Mouse (Mus musculus): ENCODE results near the gene Mpst. TPM values are rescaled to one million over a fixed set of nuclear protein-coding genes. Genes with fewer than 3 reads are reported as not detected.

The Mpst gene
- polyA plus RNA-seq, 1 experiment from 2014 or later: 2.0 TPM

DNA sequence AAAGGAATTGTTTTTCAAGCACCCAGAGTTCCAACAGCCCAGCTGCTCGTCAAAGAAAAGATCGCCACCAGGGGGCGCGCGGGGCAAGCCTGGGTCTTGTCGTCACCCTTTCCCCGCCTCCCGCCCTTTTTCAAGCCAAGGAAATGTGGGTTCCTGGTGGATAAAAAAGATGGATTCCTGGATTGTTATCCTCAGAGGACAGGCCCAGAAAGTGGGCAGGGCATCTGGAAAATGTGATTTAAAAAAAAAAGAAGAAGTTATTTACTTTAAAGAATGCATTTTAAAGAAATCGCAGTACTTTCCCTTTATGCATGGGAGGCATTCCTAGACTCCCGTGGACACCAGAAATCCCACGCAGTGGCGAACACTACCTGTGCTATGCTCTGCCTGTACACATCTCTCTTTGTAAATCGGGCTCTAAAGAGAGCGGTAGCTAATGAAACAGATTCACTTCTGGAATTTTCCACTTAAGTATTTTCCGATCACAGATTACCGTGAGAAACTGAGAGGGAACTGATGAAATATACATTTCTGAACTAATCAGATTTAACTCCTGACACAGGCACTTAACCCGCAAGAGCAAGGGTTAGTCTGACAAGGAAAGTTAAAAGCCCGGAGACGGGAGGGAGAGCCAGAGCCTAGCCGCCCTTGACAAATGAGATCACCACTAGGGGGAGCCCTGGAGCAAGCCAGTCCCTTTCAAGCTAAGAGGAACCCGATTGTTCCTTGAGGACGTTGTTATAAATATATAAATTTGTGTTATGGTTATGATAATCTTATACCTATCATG is 41.7 kb downstream of the Mpst start:
- Histone ChIP-seq H3K27ac (peak overlapping the region; percentile 83), H3K36me3 (replicated peaks) (no peaks in the 10 kb centered on the region), H3K4me1 (peaks cover 48% of the 10 kb centered on the region), H3K9me3 (no peaks in the 10 kb centered on the region), H3K4me3 (peak overlapping the region; percentile 43), H3K27me3 (ENCODE audit: poor library complexity, severe bottlenecking) (no peaks in the 10 kb centered on the region)
- WGBS: 2% methylated on average over 22 of the region's 22 CpGs
- peak; percentile 94 for DNase-seq (ENCODE audit: extremely low spot score, low spot score)

DNA sequence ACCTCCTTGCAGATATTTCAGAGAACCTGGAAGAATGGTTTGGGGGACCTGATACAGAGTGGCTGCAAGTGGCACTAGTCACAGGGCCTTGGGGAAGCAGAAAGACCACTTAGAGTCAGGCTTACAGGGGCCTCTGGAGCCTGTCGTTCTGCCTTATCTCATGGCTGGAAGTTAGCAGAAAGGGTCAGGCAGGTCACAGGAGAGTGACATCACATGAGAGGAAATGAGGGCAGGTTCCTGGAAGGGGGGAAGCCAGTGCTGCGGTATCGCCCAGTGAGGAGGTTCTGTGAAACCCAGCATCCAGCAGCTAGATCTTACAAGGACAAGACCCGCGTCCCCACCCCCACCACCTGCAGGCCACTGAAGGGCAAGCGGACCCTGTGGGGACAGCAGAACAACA is 42.9 kb downstream of the Mpst start:
- Histone ChIP-seq H3K4me3 (no peak overlapping the region), H3K4me1 (peaks cover 39% of the 10 kb centered on the region), H3K27me3 (ENCODE audit: poor library complexity, severe bottlenecking) (no peaks in the 10 kb centered on the region), H3K36me3 (replicated peaks) (no peaks in the 10 kb centered on the region), H3K27ac (peak overlapping the region; percentile 83), H3K9me3 (no peaks in the 10 kb centered on the region)
- WGBS: 72% methylated on average over 6 of the region's 6 CpGs
- no peak for DNase-seq (ENCODE audit: extremely low spot score, low spot score)

DNA sequence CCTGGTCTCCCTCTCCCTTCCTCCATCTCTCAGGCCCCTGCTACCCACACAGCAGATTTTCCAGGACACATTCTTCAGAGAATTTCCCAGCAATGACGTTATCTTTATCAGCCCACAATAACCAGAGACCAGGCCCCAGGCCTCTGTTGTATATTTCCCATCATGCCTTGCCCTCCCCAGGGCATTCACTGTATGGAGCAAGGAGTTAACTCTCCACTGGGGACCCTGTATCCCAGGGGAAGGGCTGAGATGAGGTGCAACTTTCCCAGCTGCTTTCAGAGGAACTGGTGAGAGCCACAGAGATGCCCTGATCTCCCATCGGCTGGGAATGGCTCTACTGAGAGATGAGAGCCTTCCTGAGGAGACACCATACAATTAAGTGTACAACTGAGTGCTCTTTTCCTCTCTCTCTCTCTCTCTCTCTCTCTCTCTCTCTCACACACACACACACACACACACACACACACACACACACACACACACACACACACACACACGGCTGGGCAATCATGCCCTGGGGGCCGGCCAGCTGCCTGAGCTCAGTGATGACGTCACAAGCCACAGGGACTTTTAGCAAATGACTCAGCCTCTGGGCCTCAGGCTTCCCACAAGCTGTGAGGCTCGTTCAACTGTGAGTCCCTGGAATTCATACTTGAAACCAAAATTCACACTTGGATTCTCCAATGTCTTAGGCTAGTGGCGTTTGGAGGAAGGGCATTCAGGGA is 43.6 kb downstream of the Mpst start:
- Histone ChIP-seq H3K9me3 (no peaks in the 10 kb centered on the region), H3K27ac (peak overlapping the region; percentile 83), H3K4me3 (no peak overlapping the region), H3K27me3 (ENCODE audit: poor library complexity, severe bottlenecking) (no peaks in the 10 kb centered on the region), H3K36me3 (replicated peaks) (no peaks in the 10 kb centered on the region), H3K4me1 (peaks cover 38% of the 10 kb centered on the region)
- DNase-seq (ENCODE audit: extremely low spot score, low spot score): no peak
- WGBS: 53% methylated on average over 7 of the region's 7 CpGs

DNA sequence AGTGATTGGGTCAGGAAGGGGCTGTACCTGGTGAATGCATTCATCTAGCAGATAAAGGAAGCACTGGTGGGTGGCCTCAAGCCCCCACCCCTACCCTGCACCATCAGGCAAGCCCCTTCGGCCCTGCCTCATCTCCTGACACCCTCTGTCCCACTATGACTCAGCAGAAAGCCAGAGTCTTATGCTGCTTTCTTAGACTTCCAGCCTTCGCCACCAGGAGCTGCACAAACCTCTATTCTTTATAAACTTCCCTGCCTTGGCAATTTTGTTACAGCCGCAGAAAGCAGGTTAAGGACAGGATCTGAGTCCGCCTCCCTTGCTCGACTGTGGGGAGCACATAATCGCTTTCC is 44.2 kb downstream of the Mpst start:
- WGBS: 91% methylated on average over 6 of the region's 6 CpGs

DNA sequence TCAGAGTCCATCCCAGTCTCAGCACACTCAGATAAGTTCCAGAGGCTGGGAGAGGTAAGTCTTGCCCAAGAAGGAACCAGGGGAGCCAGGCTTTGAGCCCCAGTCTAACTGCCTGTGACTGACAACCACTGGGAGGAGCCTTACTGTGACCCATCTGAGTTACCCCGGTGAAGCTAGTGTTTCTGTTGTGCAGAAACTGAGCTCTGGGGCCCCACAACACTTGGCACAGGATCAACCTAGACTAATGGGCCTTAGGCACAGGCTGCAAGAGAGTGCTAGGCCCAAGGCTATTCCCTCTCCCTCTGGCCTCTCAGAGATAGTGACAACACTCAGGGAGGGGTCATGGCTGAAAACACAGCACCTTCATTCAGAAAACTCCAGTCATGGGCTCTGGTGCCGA is 45.0 kb downstream of the Mpst start:
- H3K4me3 ChIP-seq: no peak overlapping the region
- WGBS: 95% methylated on average over 2 of the region's 2 CpGs
- H3K27ac ChIP-seq: no peak overlapping the region

More for the DNA sequence above, 44.2 kb downstream of the Mpst start:
- no peak for DNase-seq (ENCODE audit: extremely low spot score, low spot score)
- H3K4me1 ChIP-seq: peaks cover 39% of the 10 kb centered on the region
- peak overlapping the region; percentile 83; the same call in 1 of the 2 replicates for H3K27ac ChIP-seq
- H3K36me3 ChIP-seq (replicated peaks): no peaks in the 10 kb centered on the region
- H3K4me3 ChIP-seq: no peak overlapping the region
- H3K9me3 ChIP-seq: no peaks in the 10 kb centered on the region
- no peaks in the 10 kb centered on the region for H3K27me3 ChIP-seq (ENCODE audit: poor library complexity, severe bottlenecking)

DNA sequence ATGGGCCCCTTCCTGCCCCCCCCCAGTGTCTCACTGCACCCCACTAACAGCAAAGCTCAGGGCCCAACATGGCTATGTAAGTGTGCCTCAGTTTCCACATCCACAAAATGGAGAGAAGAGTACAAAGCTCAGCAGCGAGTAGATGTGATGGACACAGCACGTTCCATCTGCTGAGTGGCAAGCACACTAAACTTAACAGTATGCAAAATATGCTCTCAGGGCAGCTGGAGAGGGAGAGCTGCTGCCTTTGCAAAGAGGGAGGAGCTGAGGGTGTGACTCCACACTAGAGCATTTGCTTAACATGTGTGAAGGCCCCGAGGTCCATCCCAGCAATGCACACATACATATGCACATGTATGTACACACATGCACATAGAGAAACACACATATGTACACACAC is 46.7 kb downstream of the Mpst start:
- H3K9me3 ChIP-seq: no peaks in the 10 kb centered on the region
- H3K4me3 ChIP-seq: no peak overlapping the region
- H3K36me3 ChIP-seq (replicated peaks): no peaks in the 10 kb centered on the region
- DNase-seq (ENCODE audit: extremely low spot score, low spot score): no peak
- no peaks in the 10 kb centered on the region for H3K27me3 ChIP-seq (ENCODE audit: poor library complexity, severe bottlenecking)
- 90% methylated on average over 3 of the region's 3 CpGs for WGBS
- no peak overlapping the region for H3K27ac ChIP-seq
- peaks cover 37% of the 10 kb centered on the region for H3K4me1 ChIP-seq

More for the DNA sequence above, 45.0 kb downstream of the Mpst start:
- no peaks in the 10 kb centered on the region for H3K36me3 ChIP-seq (replicated peaks)
- no peaks in the 10 kb centered on the region for H3K9me3 ChIP-seq
- no peak for DNase-seq (ENCODE audit: extremely low spot score, low spot score)
- H3K4me1 ChIP-seq: peaks cover 45% of the 10 kb centered on the region
- no peaks in the 10 kb centered on the region for H3K27me3 ChIP-seq (ENCODE audit: poor library complexity, severe bottlenecking)

DNA sequence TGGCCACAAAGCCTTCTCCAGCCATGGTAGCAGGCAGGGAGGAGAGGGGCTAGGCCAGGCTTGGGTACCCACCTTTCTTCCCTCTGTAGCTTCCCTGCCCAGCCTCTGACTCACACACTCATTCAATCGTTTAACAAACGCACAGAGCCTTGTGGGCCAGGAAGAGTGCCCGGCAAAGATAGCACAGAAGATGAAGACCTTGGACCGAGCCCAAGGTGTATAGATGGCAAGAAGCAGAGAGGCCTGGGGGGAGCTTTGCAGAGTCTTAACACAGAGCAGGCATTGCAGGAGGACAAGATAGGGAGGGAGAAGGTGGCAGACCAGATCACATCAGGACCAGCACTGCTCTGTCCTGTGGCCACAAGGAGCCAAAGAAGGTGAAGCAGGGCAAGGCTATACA is 49.0 kb downstream of the Mpst start:
- Histone ChIP-seq H3K4me3 (no peak overlapping the region), H3K36me3 (replicated peaks) (no peaks in the 10 kb centered on the region), H3K27ac (no peak overlapping the region), H3K9me3 (no peaks in the 10 kb centered on the region), H3K27me3 (ENCODE audit: poor library complexity, severe bottlenecking) (no peaks in the 10 kb centered on the region), H3K4me1 (peaks cover 16% of the 10 kb centered on the region)
- no peak for DNase-seq (ENCODE audit: extremely low spot score, low spot score)
- 72% methylated on average over 4 of the region's 4 CpGs for WGBS

DNA sequence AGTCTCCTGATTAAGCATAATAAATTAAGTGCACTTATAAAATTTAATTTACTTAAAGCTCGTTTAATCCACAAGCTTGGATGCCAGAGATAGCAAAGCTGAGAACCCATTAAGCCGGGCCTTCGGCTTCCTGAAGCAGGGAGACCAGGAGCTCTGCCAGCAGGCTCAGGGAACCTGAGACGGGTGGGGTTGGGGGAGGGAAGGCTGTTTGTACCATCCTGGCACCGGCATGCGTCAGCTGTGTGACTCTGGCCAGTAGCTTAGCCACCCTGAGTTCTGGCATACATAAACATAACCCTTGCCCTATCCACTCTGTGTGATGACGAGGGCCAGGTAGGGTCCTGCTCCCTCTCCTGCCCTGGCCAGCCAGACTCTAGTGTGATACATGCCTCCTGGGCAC is 49.8 kb downstream of the Mpst start:
- WGBS: 64% methylated on average over 7 of the region's 7 CpGs
- Histone ChIP-seq H3K4me3 (no peak overlapping the region), H3K36me3 (replicated peaks) (no peaks in the 10 kb centered on the region), H3K9me3 (no peaks in the 10 kb centered on the region), H3K4me1 (peaks cover 10% of the 10 kb centered on the region; the same call in 1 of the 2 replicates), H3K27ac (no peak overlapping the region), H3K27me3 (ENCODE audit: poor library complexity, severe bottlenecking) (no peaks in the 10 kb centered on the region)
- no peak for DNase-seq (ENCODE audit: extremely low spot score, low spot score)

DNA sequence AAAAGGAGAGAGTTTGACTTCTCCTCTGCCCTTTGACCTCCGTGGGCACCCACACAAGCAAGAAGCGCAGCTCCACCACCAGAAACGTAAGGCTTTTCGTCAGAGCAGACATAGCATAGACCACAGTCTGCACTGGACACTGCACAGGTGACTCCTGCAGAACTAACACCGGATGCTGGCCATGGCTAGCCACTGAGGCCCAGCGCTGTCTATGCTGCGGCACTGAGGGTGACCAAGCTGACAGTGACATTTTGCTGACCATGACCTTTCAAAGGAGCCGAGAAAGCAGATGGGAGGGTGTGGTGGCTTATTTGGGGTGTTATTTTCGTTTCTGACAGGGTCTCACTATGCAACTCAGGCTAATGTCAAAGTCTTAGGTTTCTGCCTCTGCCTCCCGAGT is 51.0 kb downstream of the Mpst start:
- H3K9me3 ChIP-seq: no peaks in the 10 kb centered on the region
- no peak overlapping the region for H3K4me3 ChIP-seq
- H3K27me3 ChIP-seq (ENCODE audit: poor library complexity, severe bottlenecking): no peaks in the 10 kb centered on the region
- H3K27ac ChIP-seq: no peak overlapping the region
- DNase-seq (ENCODE audit: extremely low spot score, low spot score): no peak
- no peaks in the 10 kb centered on the region for H3K36me3 ChIP-seq (replicated peaks)
- H3K4me1 ChIP-seq: peaks cover 10% of the 10 kb centered on the region; the same call in 1 of the 2 replicates
- WGBS: 84% methylated on average over 10 of the region's 10 CpGs

DNA sequence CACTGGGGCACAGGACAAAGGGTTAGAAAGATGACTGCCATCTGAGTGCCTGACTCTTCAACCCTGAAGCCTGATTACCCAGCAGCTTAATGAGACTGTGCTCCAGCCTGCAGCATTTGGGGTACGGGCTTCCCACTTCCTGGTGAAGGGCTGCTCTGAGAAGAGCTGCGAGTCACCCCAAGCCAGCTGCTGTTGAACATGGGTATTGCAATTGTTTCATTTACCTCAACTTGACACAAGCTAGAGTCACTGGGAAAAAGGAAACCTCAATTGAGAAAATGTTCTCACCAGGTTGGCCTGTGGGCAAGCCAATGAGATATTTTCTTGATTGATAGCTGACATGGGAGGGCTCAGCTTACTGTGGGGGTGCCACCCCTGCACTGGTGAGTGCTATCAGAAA is 56.8 kb downstream of the Mpst start:
- Histone ChIP-seq H3K4me1 (no peaks in the 10 kb centered on the region), H3K9me3 (no peaks in the 10 kb centered on the region), H3K36me3 (replicated peaks) (no peaks in the 10 kb centered on the region), H3K4me3 (no peak overlapping the region), H3K27me3 (ENCODE audit: poor library complexity, severe bottlenecking) (no peaks in the 10 kb centered on the region), H3K27ac (no peak overlapping the region)
- no peak for DNase-seq (ENCODE audit: extremely low spot score, low spot score)
- WGBS: 81% methylated on average over 2 of the region's 2 CpGs

Other genes with a start within 250 kb of the Mpst start
- gene Ift27, start 232.3 kb upstream of the Mpst start, polyA plus RNA-seq (2016; fragmentation: Nextera tagmentation; extraction: Ambion mirVana): 158 and 162 TPM in 2 replicates
- gene Pvalb, start 200.0 kb upstream of the Mpst start, polyA plus RNA-seq (2016; fragmentation: Nextera tagmentation; extraction: Ambion mirVana): not detected in 2 replicates
- 4.1 and 6.0 TPM in 2 replicates for gene Ncf4, start 161.6 kb upstream of the Mpst start, polyA plus RNA-seq (2016; fragmentation: Nextera tagmentation; extraction: Ambion mirVana)
- 0.42 and 0.43 TPM in 2 replicates for gene Csf2rb2, start 100.7 kb upstream of the Mpst start, polyA plus RNA-seq (2016; fragmentation: Nextera tagmentation; extraction: Ambion mirVana)
- gene Csf2rb, start 80.7 kb upstream of the Mpst start, polyA plus RNA-seq (2016; fragmentation: Nextera tagmentation; extraction: Ambion mirVana): 3.3 and 3.9 TPM in 2 replicates
- not detected in 2 replicates for gene Tex33, start 10.5 kb upstream of the Mpst start, polyA plus RNA-seq (2016; fragmentation: Nextera tagmentation; extraction: Ambion mirVana)
- 11.8 and 11.9 TPM in 2 replicates for gene Tst, start 509 bp upstream of the Mpst start, polyA plus RNA-seq (2016; fragmentation: Nextera tagmentation; extraction: Ambion mirVana)
- gene Kctd17, start 22.1 kb downstream of the Mpst start, polyA plus RNA-seq (2016; fragmentation: Nextera tagmentation; extraction: Ambion mirVana): 56.8 and 57.1 TPM in 2 replicates
- 0.30 and 0.39 TPM in 2 replicates for gene Tmprss6, start 62.2 kb downstream of the Mpst start, polyA plus RNA-seq (2016; fragmentation: Nextera tagmentation; extraction: Ambion mirVana)
- not detected in 2 replicates for gene Il2rb, start 88.9 kb downstream of the Mpst start, polyA plus RNA-seq (2016; fragmentation: Nextera tagmentation; extraction: Ambion mirVana)
- gene C1qtnf6, start 125.0 kb downstream of the Mpst start, polyA plus RNA-seq (2016; fragmentation: Nextera tagmentation; extraction: Ambion mirVana): 8.4 and 8.8 TPM in 2 replicates
- 0.09 TPM in 1 of 2 replicates, not detected in the other for gene Sstr3, start 138.3 kb downstream of the Mpst start, polyA plus RNA-seq (2016; fragmentation: Nextera tagmentation; extraction: Ambion mirVana)
- 3.1 and 6.1 TPM in 2 replicates for gene Rac2, start 166.4 kb downstream of the Mpst start, polyA plus RNA-seq (2016; fragmentation: Nextera tagmentation; extraction: Ambion mirVana)
- gene Cyth4, start 190.6 kb downstream of the Mpst start, polyA plus RNA-seq (2016; fragmentation: Nextera tagmentation; extraction: Ambion mirVana): 4.5 TPM in 2 replicates

All from forebrain, embryonic 10.5 days (tissue).